Mouse (Mus musculus) hindbrain, postnatal 0 days (tissue): Measurements from ENCODE around the gene Selenot. TPM values are rescaled to one million over a fixed set of nuclear protein-coding genes. Genes with fewer than 3 reads are reported as not detected.

ENCODE experiments used
- ATAC-seq: fragments of 200-750 bp; cut with Nextera tagmentation; 2 replicates; pipeline ENCODE4 v1.8.0; 2017; ENCODE audit warnings: mild to moderate bottlenecking, moderate TSS enrichment, moderate library complexity
- DNase-seq: peaks from one replicate; pipeline ENCODE4 v3.0.0-alpha.2; 2015; ENCODE audit warnings: low spot score
- H3K27ac ChIP-seq: fragments of 300-500 bp; sonication (generic); 2 replicates; pipeline ENCODE4 v1.5.1; 2014; ENCODE audit warnings: mild to moderate bottlenecking
- H3K27me3 ChIP-seq: fragments of 300-500 bp; sonication (generic); 2 replicates; pipeline ENCODE4 v1.6.1; 2014; ENCODE audit warnings: low read length, mixed read lengths; ENCODE audit not compliant: insufficient read depth
- H3K36me3 ChIP-seq: fragments of 300-500 bp; sonication (generic); 2 replicates; pipeline ENCODE4 v1.6.1; 2014; ENCODE audit warnings: low read length, mixed read lengths; ENCODE audit not compliant: insufficient read depth
- H3K4me1 ChIP-seq: fragments of 300-500 bp; sonication (generic); 2 replicates; pipeline ENCODE4 v1.6.1; 2014; ENCODE audit warnings: antibody characterized with exemption, low read length, mixed read lengths; ENCODE audit not compliant: insufficient read depth
- H3K4me2 ChIP-seq: fragments of 300-500 bp; sonication (generic); 2 replicates; pipeline ENCODE4 v1.6.1; 2014; ENCODE audit warnings: low read depth, mild to moderate bottlenecking, low read length, moderate library complexity, mixed read lengths
- H3K4me3 ChIP-seq: fragments of 300-500 bp; sonication (generic); 2 replicates; pipeline ENCODE4 v1.5.1; 2014; ENCODE audit warnings: low read length
- H3K9ac ChIP-seq: fragments of 300-500 bp; sonication (generic); replicated peaks from 2 replicates; pipeline ENCODE4 v1.6.1; 2014; ENCODE audit warnings: mild to moderate bottlenecking, low read length, moderate library complexity, mixed read lengths
- H3K9me3 ChIP-seq: fragments of 300-500 bp; sonication (generic); 2 replicates; pipeline ENCODE4 v1.6.1; 2016; ENCODE audit warnings: low read length, mixed read lengths
- CTCF ChIP-seq: IDR thresholded peaks from 2 replicates; pipeline ENCODE4 v1.5.1; 2016; ENCODE audit warnings: antibody characterized with exemption, control low read depth, low read depth
- WGBS: fragments of 180-500 bp; shearing (Covaris S2); extraction: QIAGEN DNeasy Blood & Tissue Kit; methylation state at CpG from one replicate; pipeline ENCODE4 v1.1.7; 2014; 5-methylcytosine and 5-hydroxymethylcytosine counted together
- polyA plus RNA-seq: library from polyadenylated mRNA; unstranded; fragments of >200 nt; fragmentation: Nextera tagmentation; extraction: Ambion mirVana; gene quantifications from 2 replicates; pipeline ENCODE4 v1.2.1, GENCODE M21; 2015
- total RNA-seq: library from RNA; depleted of rRNA; stranded (reverse); fragments of >200 nt; gene quantifications from 2 replicates; pipeline ENCODE4 v1.2.3, GENCODE M21; 2014; rRNA removed

The Selenot gene
- total and polyA plus RNA-seq, 2 experiments from 2014 or later = 24.5 to 211 TPM

GRCm38 (mm10) chr3:58636406-58637295 lies 60.2 kb downstream of the Selenot start, which contains the start of gene Erich6:
Erich6 (minus strand) TSS chr3:58637207.
- ATAC-seq (peak; percentile 86), DNase-seq (peak; percentile 70)
- H3K4me2 ChIP-seq = peak within 1 kb of the TSS; percentile 99
- no peaks in the 10 kb centered on the region for H3K27me3 ChIP-seq
- WGBS = under 1% methylated on average over 32 of the region's 34 CpGs
- H3K4me1 ChIP-seq = no peaks in the 10 kb centered on the region
- H3K36me3 ChIP-seq = no peaks in the 10 kb centered on the region
- peak within 1 kb of the TSS; percentile 61 for H3K9ac ChIP-seq
- H3K4me3 ChIP-seq = peak within 1 kb of the TSS; percentile 53
- H3K27ac ChIP-seq = no peak within 1 kb of the TSS; the same call in 1 of the 2 replicates
- H3K9me3 ChIP-seq = no peaks in the 10 kb centered on the region
- no peak for TF ChIP-seq CTCF

Other genes starting within 250 kb of the Selenot start
- gene Tsc22d2, start 161.9 kb upstream of the Selenot start, total RNA-seq = 39.0 and 40.4 TPM in 2 replicates
- 10.3 and 10.4 TPM in 2 replicates for gene Tsc22d2, start 161.9 kb upstream of the Selenot start, polyA plus RNA-seq
- gene Eif2a, start 50.8 kb upstream of the Selenot start, total RNA-seq = 36.9 and 38.9 TPM in 2 replicates
- gene Eif2a, start 50.8 kb upstream of the Selenot start, polyA plus RNA-seq = 33.7 and 38.3 TPM in 2 replicates
- gene Serp1, start 50.7 kb upstream of the Selenot start, total RNA-seq = 49.9 and 58.7 TPM in 2 replicates
- 63.1 and 63.2 TPM in 2 replicates for gene Serp1, start 50.7 kb upstream of the Selenot start, polyA plus RNA-seq
- gene Erich6, start 60.6 kb downstream of the Selenot start, total RNA-seq = 0.18 TPM in 1 of 2 replicates, not detected in the other
- gene Erich6, start 60.6 kb downstream of the Selenot start, polyA plus RNA-seq = 0.42 and 0.44 TPM in 2 replicates
- 22.5 and 29.4 TPM in 2 replicates for gene Siah2, start 115.8 kb downstream of the Selenot start, total RNA-seq
- 11.9 and 13.4 TPM in 2 replicates for gene Siah2, start 115.8 kb downstream of the Selenot start, polyA plus RNA-seq
- gene Mindy4b-ps, start 245.7 kb downstream of the Selenot start, total RNA-seq = not detected in 2 replicates
- gene Mindy4b-ps, start 245.7 kb downstream of the Selenot start, polyA plus RNA-seq = 0.09 TPM in 1 of 2 replicates, not detected in the other